Mouse (Mus musculus) adrenal gland, adult 2 months (tissue): ENCODE data around the gene Keap1. TPM values are rescaled to one million over a fixed set of nuclear protein-coding genes. Genes with fewer than 3 reads are reported as not detected.
"Not testable (repeated sequence)": the region's sequence is repeated elsewhere in the genome, so short reads cannot be mapped to it uniquely, and the experiment has no call there.

Source experiments
- DNase-seq: peaks from one replicate; pipeline ENCODE4 v3.0.0; 2021
- polyA plus RNA-seq: library from polyadenylated mRNA; depleted of rRNA; stranded (reverse); fragments of >200 nt; gene quantifications from 2 replicates; pipeline ENCODE4 v1.2.3, GENCODE M21; 2012
- total RNA-seq, 2 experiments: library from RNA; stranded (reverse); gene quantifications; 2 replicates each; pipeline ENCODE4 v1.2.3; 2021

Keap1 gene
- total and polyA plus RNA-seq, 3 experiments = 36.6 to 132 (median 56.5) TPM

DNA sequence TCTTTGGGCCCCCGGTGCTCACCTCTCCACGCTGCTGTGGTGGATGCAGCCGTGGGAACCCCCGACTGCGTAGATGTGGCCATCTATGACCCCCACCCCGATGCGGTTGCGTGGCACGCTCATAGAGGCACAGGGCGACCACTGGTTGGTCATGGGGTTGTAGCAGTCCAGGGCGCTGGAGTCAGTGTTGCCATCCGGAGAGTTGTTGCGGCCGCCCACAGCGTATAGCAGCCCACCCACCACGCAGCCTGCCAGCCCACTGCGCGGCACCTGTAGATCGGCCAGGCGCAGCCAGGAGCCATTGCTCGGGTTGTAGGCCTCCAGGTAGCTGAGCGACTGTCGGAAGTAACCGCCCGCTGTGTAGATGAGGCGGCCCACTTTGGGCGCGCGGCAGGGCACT is 5.8 kb downstream of the Keap1 start:
- DNase-seq = no peak

DNA sequence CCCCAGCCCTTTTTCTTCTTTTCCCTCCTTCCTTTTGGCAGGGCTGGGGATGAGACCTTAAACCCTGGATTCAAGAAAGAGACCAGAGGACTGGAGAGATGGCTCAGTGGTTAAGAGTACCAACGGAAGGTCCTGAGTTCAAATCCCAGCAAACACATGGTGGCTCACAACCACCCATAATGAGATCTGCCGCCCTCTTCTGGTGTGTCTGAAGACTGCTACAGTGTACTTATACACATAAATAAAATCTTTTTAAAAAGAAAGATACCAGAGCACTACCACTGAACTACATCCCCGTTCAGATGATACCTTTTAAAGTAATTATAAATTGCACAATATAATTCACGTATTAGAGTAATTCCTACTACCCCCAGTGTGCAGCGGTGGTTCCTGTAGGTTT is 6.3 kb downstream of the Keap1 start:
- DNase-seq = no peak

DNA sequence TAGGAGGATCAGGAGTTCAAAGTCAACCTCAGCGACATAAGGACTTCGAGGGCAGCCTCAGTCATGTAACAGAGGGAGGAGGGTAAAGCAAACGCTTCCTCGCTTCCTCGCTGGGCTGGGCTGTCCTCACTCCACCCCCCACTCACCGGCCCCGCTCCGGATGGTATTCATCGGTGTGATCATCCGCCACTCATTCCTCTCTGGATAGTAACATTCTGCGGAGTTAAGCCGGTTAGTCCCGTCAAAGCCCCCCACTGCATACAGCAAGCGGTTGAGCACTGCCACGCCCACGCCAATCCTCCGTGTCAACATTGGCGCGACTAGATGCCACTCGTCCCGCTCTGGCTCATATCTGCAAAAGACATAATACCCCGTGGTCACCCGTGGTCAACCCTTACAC is 7.6 kb downstream of the Keap1 start:
- no peak for DNase-seq

DNA sequence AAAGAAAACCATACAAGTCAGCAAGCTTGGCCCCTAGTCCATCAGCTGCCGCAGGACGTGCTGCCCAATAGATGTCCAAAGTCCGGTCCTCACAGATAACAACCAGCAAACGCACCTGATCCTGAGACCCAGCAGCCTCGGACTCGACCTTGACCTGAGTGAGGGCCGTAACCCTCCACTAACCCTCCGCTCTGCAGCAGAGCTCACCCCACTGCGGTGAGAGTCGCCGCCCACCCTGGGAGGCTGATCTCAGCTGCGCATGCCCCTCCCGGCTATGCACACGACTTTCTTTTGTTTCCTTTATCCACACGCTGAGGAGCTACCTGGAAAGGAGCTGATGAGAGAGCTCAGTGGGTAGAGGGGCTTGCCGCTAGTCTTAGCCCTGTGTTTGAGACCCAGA is 11.8 kb downstream of the Keap1 start:
- no peak for DNase-seq

DNA sequence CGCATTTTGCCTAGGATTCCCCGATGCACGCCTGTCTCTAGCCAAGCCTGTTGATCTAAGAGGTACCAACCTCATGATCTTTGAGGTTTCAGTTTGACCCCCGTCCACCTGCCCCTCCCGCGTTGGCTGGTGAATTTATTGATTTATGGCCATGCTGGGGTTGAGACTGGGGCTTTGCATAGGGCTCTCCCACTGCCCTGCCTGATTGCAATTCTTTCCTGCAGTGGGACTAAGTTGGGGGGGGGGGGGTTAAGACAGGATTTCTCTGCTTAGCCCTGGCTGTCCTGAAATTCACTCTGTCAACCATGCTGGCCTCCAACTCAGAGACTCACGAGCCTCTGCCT is 13.8 kb downstream of the Keap1 start:
- DNase-seq = no peak

DNA sequence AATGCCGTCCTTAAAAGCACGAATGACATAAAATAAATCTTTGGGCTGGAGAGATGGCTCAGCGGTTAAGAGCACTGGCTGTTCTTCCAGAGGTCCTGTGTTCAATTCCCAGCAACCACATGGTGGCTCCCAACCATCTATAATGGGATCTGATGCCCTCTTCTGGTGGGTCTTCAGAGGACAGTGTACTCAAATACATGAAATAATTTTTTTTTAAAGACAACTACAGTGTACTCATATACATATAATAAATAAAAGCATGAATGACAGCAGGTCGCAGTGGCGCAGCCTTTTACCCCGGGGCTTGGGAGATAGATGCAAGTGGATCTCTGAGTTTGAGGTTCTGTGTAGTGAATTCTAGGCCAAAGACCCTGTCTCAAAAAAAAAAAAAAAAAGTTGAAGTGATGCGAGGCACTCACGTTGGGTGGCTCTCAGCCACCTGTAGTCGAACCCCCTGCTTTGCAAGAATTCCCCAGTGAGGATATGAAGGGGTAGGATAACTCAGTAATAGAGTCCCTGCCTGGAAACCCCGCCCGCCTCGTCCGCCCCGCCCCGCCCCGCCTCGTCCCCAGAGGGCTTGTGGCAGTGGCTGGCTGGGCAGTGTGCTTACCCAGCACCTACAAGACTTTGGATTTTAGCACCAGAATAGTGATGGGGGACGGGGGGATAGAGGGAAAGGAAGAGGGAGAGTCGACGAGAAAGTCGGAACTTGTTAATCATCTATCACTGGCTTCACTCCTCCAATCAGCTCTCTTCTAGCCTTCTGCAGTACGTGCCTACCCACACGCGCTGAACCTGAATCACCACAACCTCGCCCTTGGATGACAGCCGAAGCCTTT is 14.4 kb downstream of the Keap1 start:
- DNase-seq = peak; percentile 85

DNA sequence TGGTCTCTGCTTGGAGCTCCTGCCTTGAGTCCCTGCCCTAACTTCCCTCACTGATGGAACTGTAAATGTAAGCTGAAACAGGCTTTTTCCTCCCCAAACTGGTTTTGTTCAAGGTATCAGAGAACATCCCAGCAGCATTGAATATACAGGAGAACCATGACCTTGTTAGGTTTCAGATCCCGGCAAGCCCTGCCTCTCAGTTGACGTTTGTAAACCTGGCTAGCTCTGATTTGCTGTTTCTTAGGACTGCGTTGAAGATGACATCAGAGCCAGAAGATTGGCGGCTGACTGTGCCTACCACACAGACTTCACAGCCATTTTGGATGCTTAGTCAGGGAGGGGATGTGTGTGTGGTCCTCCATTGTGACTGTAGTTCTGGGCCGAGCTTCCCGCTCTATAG is 15.3 kb downstream of the Keap1 start:
- no peak for DNase-seq

DNA sequence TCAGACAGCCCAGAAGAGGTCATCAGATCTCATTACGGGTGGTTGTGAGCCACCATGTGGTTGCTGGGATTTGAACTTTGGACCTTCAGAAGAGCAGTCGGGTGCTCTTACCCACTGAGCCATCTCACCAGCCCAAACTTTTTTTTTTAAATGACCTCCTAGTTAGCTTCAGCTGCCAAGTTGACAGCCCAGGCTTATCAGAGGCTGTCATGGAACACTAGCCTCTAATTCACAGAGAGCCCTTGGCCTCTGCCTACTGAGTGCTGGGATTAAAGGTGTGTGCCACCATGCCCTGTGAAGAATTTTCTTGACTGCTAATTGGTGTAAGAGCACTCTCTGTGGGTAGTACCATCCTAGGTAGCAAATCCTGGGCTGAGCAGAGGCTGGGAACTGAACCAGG is 15.7 kb downstream of the Keap1 start:
- DNase-seq = not testable (repeated sequence)

DNA sequence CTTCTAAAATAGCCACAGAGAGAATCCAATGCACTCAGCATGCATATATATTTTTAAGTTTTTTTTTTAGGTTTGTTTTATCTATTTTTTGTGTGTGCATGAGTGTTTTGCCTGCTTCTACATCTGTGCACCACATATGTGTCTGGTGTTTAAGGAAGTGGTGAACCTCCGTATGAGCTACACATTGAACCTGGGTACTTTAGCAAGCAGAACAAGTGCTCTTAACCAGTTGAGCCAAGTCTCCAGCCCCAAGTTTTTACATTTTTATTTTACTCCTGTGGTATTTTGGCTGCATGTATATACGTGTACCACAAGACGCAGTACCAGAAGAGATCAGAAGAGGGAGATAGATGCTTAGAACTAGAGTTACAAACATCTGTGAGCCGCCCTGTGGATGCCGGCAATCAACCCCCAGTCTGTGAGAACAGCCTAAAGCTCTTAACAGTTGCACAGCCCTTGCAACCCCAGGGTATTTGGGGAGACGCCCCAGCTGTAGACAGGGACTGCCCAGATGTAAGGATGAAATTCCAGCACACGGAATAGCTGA is 17.7 kb downstream of the Keap1 start:
- peak; percentile 29 for DNase-seq

GRCm38 (mm10) chr9:21220490-21221382 is 18.4 kb downstream of the Keap1 start:
- DNase-seq = peak; percentile 95

GRCm38 (mm10) chr9:21219820-21220219 is 19.3 kb downstream of the Keap1 start:
- no peak for DNase-seq

- no peak for DNase-seq
Observed at GRCm38 (mm10) chr9:21216050-21216841, 22.9 kb downstream of the Keap1 start.

GRCm38 (mm10) chr9:21213617-21214190 is 25.5 kb downstream of the Keap1 start:
- DNase-seq = no peak

- DNase-seq = no peak
Observed at GRCm38 (mm10) chr9:21211624-21212023, 27.5 kb downstream of the Keap1 start.

- no peak for DNase-seq
Observed at GRCm38 (mm10) chr9:21210821-21211220, 28.3 kb downstream of the Keap1 start.

- DNase-seq = no peak
Observed at GRCm38 (mm10) chr9:21208626-21209025, 30.5 kb downstream of the Keap1 start.

DNA sequence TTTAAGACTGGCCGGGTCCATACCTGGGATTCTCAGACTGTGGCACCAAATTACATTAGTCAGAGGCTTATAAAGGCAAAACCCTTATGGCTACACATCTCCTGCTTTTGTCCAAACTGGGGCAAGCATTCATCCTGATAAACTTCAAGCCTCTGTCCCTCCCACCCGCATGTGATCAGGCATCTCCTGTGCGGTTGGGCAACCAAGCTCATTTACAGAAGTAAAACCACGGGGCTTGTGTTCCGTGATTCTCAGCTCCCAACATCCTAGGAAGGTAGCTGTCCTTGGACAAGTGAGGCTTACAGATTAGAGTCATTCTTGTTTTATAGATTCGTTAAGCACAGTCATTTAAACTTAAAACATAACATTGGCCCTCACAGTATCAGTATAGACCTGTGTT is 32.3 kb downstream of the Keap1 start:
- no peak for DNase-seq

GRCm38 (mm10) chr9:21204528-21205272 is 34.5 kb downstream of the Keap1 start:
- DNase-seq = no peak

DNA sequence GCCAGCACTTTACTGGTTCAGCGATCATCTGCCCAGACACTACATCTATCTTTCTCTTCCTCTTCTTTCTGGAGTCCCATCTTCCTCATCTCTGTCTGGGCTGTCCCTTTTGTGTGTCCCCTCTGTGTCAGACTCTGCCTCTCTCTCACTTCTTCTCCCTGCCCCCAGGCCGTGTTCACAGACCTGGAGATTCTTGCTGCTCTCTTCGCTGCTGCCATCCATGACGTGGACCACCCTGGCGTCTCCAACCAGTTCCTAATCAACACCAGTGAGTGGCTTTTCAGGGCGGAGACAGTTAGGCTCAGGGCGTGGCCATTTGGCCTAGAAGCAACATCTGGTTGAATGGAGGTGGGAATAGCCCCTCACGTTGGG is 35.0 kb downstream of the Keap1 start:
- no peak for DNase-seq

DNA sequence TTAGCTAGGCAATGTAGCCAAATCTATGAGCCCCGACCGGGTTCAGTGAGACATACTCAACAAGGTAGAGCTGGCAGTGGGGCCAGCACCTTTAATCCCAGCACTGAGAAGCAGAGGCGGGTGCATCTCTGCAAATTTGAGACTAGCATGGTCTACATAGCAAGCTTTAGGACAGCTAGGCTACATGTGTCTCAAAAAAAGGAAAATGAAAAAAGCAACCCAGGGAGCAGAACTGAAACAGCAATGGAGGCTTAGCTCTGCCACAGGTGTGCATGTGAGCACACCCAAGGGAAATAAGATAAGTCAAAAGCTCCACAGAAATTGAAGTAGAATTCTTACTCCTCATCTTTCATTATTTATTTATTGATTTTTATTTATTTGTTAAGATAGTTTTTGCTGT is 40.2 kb downstream of the Keap1 start:
- no peak for DNase-seq

- no peak for DNase-seq
Observed at GRCm38 (mm10) chr9:21197981-21198380, 41.2 kb downstream of the Keap1 start.
